Mouse (Mus musculus) heart, adult 11 months (tissue): ENCODE results near the gene Bglap2.
"Not testable (repeated sequence)": the region's sequence is repeated elsewhere in the genome, so short reads cannot be mapped to it uniquely, and the experiment has no call there.

Source experiments
- DNase-seq: peaks from one replicate; pipeline ENCODE4 v3.0.0; 2022

Gene Bglap2

DNA sequence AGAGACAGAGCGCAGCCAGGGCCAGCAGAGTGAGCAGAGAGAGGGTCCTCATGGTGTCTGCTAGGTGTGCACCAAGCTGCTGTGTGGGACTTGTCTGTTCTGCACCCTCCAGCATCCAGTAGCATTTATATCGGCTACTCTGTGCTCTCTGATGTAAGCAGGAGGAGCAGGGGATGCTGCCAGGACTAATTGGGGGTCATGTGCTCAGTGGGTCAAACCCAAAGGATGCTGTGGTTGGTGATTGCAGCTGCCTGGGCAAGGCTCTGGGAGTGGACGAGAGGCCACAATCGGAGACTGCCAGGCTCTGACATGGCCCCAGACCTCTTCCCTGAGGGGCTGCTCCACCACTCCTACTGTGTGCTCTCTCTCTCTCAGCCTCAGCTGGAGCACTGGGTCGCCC is at the start of gene Bglap2:
Bglap2 (minus strand) TSS at position 101 of the 400 bp plus-strand sequence.
- DNase-seq = not testable (repeated sequence)

DNA sequence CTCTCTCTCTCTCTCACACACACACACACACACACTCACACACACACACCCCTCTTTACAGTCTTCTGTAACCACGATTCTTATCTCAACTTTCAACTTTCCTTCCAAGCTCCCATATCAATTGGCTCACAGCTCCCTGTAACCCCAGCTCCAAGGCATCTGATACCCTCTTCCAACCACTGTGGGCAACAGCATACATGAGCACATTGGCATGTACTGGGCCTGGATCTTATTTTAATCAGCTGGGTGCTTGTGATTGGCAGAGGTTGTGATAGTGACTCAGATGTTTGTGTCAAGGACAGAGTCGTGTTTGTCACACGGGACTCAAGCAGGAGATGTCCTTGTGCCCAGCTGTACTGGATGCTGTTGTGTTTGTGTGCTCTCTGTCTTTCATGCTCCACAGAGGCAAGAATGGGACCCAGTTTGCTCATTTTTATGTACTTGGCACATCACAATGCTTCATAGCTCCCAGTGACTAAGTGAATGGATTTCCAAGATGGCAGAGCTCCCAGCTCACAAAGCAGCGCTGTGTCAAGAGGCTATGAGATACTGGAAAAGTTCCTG is 48.9 kb upstream of the Bglap2 start:
- peak; percentile 88 for DNase-seq

DNA sequence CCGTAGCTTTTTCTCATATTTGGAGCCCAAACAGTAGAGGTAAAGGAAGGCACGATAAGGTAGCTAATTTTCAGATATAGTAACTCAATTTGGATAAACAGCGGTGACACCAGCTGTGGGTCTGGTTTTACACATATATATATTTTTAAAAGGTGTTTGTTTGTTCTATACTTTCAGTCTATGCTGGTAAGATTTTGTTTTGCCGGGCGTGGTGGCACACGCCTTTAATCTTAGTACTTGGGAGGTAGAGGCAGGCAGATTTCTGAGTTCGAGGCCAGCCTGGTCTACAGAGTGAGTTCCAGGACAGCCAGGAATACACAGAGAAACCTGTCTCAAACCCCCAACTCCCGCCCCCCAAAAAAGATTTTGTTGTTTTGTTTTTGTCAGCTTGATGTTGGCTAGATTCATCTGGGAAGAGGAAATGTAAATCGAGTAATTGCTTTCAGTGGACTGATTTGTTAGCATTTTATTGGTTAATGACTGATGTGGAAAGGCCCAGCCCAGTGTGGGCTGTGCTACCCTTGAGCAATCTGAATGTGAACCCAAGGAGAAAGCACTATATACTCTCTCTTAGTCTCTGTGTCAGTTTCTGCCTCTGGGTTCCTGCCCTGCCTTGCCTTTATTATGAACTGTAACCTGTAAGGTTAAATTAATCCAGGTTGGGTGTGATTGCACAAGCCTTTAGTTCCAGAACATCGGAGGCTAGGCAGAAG is 47.4 kb upstream of the Bglap2 start:
- DNase-seq = no peak

DNA sequence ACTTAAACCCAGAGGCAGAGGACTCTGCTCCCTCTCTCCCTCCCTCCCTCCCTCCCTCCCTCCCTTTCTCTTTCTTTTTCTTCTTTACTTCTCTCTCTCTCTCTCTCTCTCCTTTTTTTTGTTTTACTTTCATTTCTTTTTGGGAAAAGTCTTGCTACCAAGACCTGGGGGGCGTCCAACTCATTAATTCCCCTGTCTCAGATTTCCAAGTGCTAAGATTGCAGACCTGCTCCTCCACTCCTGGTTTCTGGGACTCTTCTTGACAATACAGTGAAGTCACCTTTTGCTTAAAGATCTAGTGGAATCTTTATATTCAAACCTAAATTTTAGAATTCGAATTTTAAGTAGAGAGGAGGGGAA is 46.8 kb upstream of the Bglap2 start:
- no peak for DNase-seq

DNA sequence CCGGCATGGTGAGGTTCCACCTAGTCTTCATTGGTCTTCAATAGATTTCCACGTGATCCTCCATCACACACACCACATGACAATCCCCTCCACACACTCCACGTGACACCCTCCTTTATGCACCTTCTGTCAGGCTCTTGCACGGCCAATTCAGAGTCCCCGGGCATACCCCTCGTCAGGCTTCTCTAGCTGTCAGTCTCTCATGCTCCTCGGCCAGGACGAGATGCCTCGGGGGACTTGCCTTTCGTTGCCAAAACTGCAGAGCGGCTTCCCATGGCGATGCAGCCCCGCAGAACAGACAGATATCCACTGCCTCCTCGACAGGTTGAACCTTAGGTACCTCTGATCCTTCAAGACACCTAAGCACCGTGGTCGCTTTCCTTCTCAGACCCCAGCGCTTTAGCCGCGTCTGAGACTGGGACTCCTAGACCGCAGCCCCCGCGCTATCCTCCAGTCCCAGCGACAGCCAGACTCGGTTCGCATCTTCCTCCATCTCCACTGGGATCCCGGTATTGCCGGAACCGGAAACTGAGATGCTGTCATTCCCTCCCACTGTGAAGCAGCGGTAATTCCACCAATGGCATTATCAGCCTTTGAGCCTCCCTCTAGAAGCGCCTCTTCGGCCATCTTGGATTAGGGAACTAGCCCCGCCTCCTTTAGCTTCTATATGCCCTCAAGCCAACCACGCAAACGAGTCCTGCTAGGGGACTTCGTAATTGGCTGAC is 46.3 kb upstream of the Bglap2 start, which contains the start of gene Slc25a44:
Slc25a44 (minus strand) TSS at position 535 of the 725 bp plus-strand sequence.
- peak; percentile 100 for DNase-seq

DNA sequence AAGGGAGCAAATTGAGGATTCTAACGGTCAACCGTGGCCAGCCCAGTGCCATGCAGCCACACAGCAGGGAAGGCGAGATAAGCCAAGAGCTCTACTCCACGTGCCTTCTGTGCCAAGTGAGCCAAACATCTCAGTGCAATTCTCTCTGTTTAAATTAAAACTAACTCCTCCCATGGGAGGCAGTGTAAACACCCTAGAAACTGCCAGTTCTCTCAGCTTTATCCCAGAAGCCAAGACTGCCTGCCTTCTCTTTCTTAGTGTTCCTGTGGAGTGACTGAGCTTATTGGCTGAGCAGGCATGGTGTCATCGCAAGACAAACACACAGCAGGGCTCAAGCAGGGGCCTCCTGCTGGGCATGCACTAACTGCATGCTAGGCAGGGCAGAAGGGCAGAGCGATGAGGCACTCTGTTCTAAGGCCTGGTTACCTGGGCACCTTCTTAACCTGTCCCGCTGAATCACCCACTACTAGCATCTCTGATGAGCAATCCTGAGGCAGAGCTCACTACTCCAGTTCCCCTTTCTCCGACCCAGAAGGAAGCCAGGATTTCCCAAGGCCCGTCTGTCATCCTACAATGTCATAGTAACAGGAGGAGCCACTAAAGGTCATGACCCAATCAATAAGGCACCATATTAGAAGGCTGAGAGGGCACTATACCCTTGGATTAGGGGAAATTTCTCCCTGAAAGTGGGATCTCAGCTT is 43.7 kb upstream of the Bglap2 start:
- no peak for DNase-seq

DNA sequence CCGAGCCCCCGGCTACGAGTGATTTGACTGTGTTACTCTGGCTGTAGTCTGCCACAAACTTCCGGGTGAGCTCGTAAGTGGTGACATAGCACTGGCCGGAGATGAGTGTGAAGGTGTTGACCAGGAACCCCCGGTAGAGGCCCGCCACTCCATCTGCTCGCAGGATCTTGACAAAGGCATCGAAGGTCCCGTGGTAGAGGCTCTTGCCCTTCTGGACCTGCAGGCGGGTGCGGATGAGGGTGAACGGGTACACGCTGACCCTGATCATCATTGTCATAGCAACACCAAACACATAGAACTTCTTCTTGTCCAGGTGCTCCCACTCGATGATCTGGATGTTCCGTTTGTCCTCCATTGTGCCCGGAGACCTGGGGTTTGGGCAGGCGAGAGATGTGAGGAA is 42.3 kb upstream of the Bglap2 start:
- no peak for DNase-seq

DNA sequence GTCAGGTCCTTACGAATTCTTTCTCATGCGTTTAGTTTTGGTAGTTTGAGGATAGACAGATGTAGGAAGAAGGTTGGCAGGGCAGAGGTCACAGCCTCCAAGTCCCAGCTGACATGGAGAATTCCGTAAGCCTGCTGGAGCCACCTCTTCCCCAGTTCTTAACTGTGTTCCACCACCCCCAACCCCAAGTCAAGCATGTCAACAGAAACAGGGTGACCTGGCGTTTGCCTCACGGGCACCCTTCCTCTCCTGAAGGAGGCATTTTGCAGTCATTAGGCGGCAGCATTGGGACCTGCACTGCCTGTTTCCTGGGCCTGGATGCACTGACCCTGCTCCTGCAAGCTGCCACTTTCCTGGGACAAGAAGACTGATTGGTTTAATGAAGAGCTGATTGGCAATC is 39.5 kb upstream of the Bglap2 start:
- no peak for DNase-seq

DNA sequence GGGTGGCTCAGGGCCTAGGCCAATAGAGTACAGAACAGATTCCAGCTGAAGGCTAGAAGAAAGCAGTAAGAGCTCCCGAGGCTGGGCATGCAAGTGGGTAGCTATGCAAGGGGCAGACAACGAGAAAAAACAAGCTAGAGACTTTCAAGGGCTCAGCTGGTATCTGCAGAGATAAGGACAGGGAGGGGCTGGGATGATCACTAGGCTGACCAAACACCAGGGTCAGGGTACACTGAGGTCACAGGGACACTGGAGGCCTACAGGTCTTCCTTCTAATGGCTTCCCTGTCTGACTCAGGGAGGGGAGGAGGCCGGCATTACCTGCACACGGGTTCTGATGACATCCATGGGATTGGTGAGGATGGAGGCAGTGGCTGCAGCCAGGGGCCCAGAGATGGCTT is 37.2 kb upstream of the Bglap2 start:
- no peak for DNase-seq

DNA sequence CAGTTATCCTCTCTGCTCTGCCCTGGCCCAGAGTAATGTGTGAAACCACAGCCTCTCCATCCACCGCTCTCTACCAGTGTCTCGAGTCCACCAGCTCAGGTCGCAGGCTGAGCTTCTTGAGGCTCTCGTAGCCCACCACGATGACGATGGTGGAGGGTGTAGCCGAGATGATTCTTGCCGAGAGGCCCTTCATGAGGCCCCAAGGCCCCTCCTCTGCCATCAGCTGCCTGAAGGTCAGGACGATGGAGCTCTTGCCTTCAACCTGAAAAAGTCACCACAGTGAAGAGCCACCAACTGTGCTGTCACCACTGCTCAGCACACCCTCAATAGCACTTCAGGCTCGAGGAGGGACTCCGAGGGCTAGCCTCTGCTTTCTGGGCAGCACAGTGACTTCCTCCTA is 34.1 kb upstream of the Bglap2 start:
- DNase-seq = no peak

DNA sequence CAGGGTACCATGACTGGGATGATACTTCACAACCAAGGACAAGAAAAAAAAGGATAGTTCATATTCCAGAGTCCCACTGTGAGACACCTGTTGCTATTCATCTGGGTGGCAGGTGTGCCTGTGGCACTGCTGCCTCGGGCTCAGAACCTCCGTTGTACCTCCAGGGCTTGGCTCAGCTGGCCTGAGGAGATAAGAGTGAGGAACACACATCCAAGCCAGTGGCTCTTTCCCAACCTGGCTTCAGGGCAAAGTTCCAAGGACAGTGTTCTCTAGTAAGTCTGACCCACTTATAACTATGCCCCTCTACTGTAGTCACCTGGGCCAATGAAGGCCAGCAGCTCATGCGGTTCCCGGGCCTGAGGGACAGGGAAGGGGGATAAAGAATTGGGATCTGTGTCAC is 33.2 kb upstream of the Bglap2 start:
- DNase-seq = peak; percentile 91

DNA sequence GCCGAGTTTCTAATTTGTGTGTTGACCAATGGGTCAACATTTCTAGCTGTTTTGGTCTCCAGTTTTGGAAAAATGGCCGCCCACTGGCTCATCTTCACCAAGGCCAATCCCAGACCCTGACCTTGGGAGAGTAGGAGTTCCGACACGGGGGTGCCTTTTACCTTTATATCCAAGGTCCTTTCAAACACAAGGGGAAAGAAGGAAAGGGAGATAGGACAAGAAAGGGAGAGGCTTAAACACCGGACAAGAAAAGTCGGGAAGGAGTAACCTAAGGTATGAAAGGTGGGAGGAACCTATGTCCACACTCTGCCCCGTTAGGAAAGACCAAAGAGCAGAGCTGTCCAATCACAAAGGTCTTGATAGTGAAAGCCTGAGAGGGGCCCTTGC is 32.1 kb upstream of the Bglap2 start:
- peak; percentile 93 for DNase-seq

DNA sequence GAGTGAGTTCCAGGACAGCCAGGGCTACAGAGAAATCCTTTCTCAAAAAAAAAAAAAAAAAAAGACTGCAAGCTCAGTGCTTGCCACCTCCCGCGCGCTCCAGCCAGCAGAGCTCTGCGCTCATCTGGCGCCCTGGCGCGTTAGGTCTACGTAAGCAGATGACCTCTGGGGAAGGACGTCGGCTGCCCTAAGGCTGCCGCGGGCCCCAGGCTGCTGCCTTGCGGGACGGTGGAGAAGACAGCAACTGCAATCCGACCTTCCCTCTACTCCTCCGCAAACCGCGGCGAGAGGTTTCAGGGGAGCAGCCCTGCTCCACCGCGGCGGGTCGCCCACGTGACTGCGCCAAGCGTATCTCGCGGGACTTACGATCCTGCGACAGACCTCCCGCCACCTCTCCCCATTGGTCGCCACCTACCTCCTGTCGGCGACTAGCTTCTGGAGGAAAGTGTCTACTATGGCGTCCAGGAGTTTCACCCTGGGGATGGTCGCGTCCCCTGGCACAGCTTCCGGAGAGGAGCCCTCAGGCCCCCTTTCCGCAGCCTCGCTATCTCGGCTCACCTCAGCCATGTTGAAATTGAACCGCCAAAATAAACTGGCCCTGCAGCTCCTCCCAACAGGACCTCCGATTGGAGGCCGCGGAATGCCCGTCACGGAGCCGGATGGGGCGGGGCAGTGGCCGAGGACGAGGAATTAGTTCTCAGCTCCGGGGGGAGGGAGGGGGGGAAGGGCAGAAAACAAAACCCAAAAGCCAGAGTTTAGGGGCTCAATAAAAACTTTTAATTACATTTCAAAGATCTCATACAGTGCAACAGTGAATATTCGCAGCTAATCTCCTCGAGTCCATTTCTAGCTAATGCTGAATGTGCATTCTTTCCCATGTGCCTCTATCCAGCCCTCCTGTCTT is 31.5 kb upstream of the Bglap2 start, which contains the start of gene Pmf1:
Pmf1 (minus strand) TSS at position 591 of the 904 bp plus-strand sequence.
- peak; percentile 100 for DNase-seq

DNA sequence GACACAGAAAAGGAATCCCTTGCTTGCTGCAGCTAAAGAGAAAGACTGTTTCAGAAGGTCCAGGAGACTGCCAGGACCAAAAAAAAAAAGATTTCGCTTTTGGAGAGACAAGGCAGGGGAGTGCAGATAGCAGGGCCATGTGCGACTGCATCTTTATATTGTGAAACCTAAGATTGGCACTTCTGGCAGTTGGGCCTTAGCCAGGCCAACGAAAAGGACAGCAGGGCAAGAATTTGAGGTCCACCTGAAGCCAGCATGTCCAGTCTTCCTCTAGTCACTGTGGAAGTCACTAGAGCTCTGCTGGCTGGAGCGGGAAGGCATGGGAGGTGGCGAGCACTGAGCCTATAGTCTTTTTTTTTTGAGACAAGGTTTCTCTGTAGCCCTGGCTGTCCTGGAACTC is 30.5 kb upstream of the Bglap2 start:
- peak; percentile 91 for DNase-seq

DNA sequence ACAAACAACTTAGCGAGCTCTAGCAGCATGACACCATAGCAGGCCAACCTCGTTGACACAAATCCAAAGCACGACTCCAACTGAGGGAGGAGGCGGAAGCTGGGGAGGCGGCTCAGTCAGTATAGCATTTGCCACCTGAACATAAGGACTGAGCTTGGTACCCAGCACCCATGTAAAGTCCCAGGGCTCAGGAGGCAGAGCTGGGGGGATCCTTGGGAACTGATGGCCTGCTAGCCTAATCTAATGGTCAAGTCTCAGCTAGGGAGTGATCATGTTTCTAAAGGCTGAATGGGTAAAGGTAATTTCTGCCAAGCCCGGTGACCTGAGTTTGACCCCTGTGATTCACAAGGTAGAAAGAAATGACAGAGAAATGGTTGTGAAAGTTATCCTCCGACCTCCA is 29.0 kb upstream of the Bglap2 start:
- peak; percentile 90 for DNase-seq

DNA sequence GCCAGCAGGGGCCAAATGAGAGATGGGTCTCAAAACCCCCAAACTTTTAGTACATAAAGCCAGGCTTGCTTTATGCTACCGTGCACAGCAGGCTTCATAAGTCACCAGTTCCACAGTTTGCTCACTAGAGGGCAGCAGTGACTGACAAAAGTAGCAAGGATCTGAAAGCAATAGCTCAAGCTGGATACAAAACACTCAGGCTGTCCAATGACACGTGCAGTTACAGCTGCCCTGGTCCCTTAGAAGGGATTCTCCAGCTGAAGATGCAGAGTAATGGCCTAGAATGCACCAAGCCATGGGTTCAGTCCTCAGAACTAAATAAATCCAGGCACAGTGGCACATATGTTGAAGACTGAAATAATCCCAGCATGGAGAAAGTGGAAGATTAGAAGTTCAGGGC is 28.6 kb upstream of the Bglap2 start:
- peak; percentile 95 for DNase-seq

DNA sequence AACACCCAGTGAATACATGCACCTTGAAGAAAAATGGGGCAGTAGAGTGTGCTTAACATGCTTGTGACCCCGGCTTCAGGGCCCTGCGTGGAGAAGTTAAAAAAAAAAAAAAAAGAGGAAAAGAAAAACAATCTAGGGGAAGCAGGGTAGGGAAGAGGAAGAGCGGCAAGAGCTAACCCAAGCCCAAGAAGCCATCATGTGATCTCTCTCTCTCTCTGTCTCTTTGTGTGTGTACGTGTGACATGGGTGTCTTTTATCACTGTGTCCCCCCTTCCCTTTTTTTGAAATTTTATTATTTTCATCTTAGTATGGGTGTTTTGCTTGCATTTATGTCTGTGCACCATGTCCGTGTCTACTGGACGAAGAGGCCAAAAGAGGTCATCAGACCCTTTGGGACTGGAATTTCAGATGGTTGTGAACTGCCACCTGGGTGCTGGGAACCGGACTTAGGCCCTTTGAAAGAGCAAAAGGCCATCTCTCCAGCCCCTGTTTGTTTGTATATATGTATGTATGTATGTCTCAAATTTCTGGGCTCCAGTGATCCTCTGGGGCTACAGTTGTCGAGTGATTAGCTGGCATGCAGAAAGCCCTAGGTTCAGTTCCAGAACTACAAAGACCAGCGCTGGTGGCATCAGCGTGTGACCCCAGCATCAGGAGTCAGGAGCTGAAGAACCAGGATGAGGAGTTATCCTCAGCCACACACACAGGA is 25.2 kb upstream of the Bglap2 start:
- peak; percentile 64 for DNase-seq

DNA sequence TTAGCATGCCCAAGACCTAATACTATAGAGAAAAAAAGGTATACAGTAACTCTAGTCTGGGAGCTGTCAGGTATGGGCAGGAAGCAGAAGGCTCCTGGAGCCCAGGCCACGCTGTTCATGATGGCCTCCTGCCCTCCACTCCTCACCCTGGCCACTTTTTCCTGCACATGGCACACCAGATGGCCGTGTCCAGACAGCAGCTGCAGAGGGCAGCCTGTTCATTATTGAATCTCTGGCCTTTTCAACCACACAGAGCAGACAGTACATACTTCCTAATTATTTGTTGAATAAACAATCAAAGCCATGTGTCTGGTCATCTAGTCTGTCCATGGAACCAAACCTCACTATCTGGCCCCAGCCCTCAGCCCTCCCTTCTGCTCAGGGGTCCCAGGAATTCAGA is 20.2 kb upstream of the Bglap2 start:
- DNase-seq = peak; percentile 2

DNA sequence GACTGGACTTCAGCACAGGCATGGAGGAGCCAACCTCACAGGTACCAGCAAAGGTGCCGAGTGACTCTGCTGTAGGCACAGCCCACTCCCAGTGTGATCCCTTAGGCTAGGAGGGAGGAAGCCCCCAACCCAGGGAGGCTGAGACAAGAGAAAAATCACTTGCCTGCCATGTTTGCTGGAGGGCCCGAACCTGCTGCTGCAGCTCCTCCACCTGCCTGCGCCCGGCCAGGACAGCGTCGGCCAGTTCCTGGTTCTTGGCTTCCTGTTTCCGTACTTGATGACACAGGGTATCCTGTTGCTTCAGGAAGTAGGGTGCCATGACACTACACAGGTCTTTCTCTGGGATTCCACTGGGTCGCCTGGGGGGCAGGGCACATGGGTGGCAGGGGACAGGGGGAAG is 17.2 kb upstream of the Bglap2 start:
- no peak for DNase-seq

DNA sequence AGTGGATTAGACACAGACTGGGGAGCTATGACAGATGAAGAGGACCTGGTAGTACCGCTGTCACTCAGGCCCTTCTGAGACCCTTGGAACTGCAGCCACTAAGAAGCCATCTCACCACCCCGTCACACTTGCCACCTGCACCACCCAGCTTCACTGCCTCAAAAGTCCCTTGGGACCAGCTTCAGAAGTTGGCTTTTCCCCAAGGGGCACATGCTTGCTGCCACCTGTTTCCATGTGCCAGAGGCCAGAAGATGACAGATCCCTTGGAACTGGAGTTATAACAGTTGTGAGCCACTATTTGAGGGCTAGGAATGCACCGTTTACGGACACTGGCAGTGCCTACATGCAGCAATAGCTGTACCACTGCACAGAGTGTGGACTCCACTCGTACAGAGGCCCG is 16.8 kb upstream of the Bglap2 start:
- DNase-seq = peak; percentile 86

DNA sequence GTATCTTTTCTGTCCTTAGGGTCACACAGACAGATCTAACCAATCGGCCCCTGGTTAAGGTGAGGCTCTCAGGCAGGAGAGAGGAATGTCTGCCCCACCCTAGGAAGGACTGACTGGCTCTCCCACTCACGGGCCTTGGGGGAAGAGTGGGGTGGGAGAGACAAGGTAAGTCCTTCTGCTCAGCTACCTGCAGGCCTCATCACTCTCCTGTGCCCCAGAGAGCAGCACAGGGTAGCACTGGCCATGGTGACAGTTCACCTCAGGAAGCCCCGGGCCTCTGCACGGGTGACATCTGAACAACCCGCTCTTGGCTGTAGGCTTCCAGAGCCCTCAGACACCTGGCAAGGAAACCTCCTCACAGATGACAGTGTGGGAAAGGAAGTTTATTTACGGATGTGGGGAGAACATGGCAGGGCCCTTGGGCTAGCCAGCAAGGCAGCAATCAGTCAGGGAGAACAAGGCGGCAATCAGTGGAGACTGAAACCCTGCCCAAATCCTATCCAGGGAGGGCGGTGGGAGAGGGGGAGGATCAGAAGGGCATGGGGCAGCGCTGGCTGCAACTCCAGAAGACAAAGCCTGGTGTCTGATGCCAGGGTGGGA is 15.4 kb upstream of the Bglap2 start:
- DNase-seq = no peak
